Mouse (Mus musculus) Patski (cell line): Measurements from ENCODE around the gene Rhbdd3. TPM values are rescaled to one million over a fixed set of nuclear protein-coding genes. Genes with fewer than 3 reads are reported as not detected.

Experiments used
- ATAC-seq: fragments of 100-300 bp; one replicate; pipeline ENCODE4 v1.8.0; 2021
- CTCF ChIA-PET: fragments of 350-600 bp; sonication (Branson Sonifier 250); formaldehyde crosslinking; loops from one replicate; lab custom pipeline; 2022; ENCODE audit warnings: inconsistent platforms; lab: Charles Lee
- POLR2A ChIA-PET: fragments of 350-600 bp; sonication (Branson Sonifier 250); formaldehyde crosslinking; loops from one replicate; lab custom pipeline; 2022; ENCODE audit warnings: antibody characterized with exemption, inconsistent platforms; lab: Charles Lee
- DNase-seq: peaks from one replicate; pipeline ENCODE4 v3.0.0-alpha.2; 2011; ENCODE audit warnings: low read depth, low spot score
- H3K27me3 ChIP-seq: fragments of 371-371 bp; one replicate; pipeline ENCODE4 v1.5.1; 2021
- CTCF ChIP-seq: fragments of 100-300 bp; IDR thresholded peaks from one replicate; pipeline ENCODE4 v1.5.1; 2021
- in situ Hi-C: fragments of 300-500 bp; cut with MboI; formaldehyde crosslinking; loops from 3 replicates; pipeline ENCODE4 v1.11.1; 2018; ENCODE audit warnings: low pct_unique_long_range_greater_than_20kb, mixed read lengths
- polyA plus RNA-seq: library from polyadenylated mRNA; unstranded; gene quantifications from one replicate; pipeline ENCODE4 v1.2.3, GENCODE M21; 2021

Gene Rhbdd3
- polyA plus RNA-seq, 1 experiment from 2014 or later = 35.4 TPM

DNA sequence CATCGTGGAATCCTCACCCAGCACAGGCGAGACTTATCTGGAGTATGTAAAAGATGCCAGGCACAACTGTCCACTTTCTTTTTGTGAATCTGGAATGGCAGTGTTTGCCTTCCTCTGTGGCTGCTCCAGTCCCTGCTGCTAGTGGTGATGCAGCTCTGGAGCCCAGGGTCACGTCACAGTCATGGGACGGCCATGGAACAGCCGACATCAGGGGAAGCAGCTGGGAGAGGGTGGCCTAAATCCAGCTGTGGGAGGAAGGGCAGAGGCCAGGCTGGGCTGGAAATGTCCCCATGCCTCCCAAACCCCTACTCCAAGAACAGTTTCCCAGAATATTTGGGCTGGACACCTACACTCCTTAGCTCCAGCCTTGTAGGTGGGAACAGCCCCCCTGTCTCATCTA, 42.5 kb downstream of the Rhbdd3 start:
- DNase-seq (no peak), ATAC-seq (no peak)
- in situ Hi-C loops = no loop called here
- H3K27me3 ChIP-seq = no peaks in the 10 kb centered on the region
- POLR2A ChIA-PET = interaction anchor here (1.0 kb wide), 1 partner anchor 10 kb away, joined by 3 read pairs; no protein-coding TSS in a partner anchor
- no peak for TF ChIP-seq CTCF
- CTCF ChIA-PET = interaction anchor here (0.9 to 1.0 kb wide), 2 partner anchors 19 to 26 kb away, joined by 3 read pairs; no protein-coding TSS in a partner anchor

DNA sequence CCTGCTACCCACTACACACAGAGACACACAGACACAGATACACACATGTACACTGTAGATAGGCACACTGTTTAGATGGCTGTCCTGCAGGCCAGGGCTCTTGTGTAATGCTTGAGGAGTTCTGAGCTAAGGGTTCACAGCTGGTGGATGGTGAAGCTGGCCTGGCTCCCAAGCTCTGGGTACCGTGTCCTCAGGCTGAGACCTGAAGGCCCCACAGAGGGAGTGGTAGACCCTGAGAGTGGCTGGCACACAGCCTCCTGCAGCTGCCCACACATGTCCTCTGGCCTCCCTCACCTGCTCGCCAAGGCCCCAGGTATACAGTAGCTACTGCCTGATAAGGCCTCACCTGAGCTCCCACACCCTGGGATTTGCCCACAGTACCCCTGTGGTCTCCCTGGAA, 43.2 kb downstream of the Rhbdd3 start:
- CTCF ChIA-PET = interaction anchor here (0.9 to 1.0 kb wide), 2 partner anchors 18 to 27 kb away, joined by 3 read pairs; no protein-coding TSS in a partner anchor
- TF ChIP-seq CTCF = no peak
- no peak for ATAC-seq

DNA sequence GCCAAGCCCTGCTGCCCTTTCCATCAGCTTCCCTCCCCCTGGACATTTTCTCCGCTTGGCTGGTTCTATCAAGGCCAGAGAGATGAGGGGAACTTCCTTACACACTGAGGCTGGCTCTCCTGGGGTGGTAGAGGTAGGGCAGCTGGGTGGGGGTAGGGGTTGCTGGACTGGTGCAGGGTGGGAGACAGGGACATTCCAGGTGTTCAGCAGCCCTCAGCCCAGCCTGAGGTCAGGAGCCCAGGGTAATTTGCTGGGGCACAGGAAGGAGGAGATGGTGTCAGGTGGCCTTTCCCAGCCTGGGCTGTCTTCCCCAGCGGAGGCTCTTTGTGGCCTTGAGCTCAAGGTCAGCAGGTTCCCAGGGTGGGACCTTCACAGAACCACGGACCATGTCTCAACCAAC, 46.9 kb downstream of the Rhbdd3 start:
- ATAC-seq = no peak
- no peak for TF ChIP-seq CTCF
- H3K27me3 ChIP-seq = no peaks in the 10 kb centered on the region

More for the DNA sequence above, 43.2 kb downstream of the Rhbdd3 start:
- POLR2A ChIA-PET = interaction anchor here (1.0 kb wide), 1 partner anchor 9 kb away, joined by 3 read pairs; no protein-coding TSS in a partner anchor
- DNase-seq = no peak
- no peaks in the 10 kb centered on the region for H3K27me3 ChIP-seq
- in situ Hi-C loops = no loop called here

DNA sequence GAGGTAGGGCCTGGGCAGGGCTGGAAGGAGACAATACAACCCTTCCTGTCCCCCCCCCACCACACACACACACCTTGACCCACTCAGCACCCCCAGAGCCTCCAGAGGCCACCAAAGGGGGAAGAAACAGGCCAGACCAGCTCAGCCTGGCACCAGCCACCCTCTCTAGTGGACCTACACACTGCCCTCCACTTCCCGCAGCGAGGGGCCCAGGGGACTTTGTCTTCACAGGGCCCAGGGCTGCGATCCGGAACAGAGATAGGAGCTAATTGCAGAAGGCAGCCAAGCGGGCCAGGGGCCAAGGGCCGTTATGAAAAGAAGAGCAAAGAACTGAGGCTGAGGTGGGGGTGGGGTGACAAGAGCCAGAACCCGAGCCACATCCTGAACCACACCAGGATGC, 50.5 kb downstream of the Rhbdd3 start:
- H3K27me3 ChIP-seq = peaks cover 12% of the 10 kb centered on the region
- ChIA-PET CTCF (no interaction called here), POLR2A (interaction anchor here (0.5 kb wide), 1 partner anchor 9 kb away, joined by 3 read pairs; no protein-coding TSS in a partner anchor)
- no peak for TF ChIP-seq CTCF
- DNase-seq (no peak), ATAC-seq (no peak)
- in situ Hi-C loops = no loop called here

More for the DNA sequence above, 46.9 kb downstream of the Rhbdd3 start:
- ChIA-PET CTCF (interaction anchor here (1.2 kb wide), 1 partner anchor 31 kb away, joined by 3 read pairs; no protein-coding TSS in a partner anchor), POLR2A (no interaction called here)
- no peak for DNase-seq
- in situ Hi-C loops = no loop called here

DNA sequence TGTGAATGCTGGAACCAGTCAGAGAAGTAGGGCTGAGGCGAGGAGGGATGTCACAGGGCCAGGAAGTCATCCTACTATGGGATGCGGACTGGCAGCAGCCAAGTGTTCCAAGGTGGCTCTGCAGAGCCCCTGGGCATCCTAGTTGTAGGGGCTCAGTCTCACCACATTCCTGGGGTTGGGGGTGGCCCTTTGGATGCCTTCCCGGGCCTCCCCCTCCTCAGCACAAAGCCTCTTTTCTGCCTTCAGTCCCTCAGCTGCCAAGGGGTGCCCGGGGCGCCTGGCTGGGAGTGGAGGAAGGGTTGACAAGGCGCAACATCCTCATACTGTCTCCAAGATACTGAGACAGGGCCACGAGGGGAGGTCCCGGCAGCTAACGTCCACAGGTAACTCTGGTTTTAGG, 51.2 kb downstream of the Rhbdd3 start:
- H3K27me3 ChIP-seq = peaks cover 12% of the 10 kb centered on the region
- in situ Hi-C loops = no loop called here
- DNase-seq (no peak), ATAC-seq (no peak)
- no peak for TF ChIP-seq CTCF
- POLR2A ChIA-PET = no interaction called here
- CTCF ChIA-PET = no interaction called here

DNA sequence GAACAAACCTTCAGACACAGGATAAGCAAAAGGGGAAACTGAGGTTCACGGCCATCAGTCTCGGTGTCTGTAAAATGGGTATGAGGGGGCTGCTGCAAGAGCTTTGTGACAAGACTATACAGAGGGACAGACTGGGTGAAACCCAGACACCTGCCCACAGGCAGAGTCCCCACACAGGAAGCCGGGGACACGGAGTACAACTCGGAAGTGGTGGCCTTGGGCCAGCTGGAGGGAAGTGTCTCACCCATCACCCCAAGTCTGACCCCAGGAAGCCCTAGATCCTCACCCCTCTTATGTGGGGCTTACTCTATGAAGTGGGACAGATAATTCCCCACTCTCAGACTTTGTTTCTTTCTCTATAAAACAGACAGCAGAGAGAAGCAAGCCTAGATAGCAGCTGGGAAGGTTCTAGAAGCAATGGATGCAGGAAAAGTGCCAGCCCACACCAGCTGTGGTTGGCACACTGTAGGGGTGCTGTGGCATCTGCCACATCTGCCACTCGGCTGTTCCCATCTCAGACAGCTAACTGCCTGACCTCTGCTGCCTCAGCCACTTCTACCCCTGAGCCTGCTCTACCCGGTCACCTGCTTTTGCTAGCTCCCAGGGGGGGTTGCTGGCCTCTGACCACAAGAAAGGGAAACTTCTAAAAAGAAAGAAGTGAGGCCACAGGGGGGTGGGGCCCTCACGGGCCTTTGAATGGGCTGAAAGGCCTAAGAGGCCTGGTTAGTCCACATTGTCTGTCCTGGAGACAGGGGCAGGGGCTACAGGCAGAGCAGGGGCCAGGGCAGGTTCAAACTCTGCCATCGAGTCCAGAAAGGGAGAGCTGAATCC, 51.9 kb downstream of the Rhbdd3 start:
- ATAC-seq (no peak), DNase-seq (no peak)
- ChIA-PET CTCF (interaction anchor here (1.3 kb wide), 1 partner anchor 36 kb away, joined by 3 read pairs; no protein-coding TSS in a partner anchor), POLR2A (interaction anchor here (1.2 kb wide), 1 partner anchor 9 kb away, joined by 3 read pairs; no protein-coding TSS in a partner anchor)
- no peak for TF ChIP-seq CTCF
- peaks cover 12% of the 10 kb centered on the region for H3K27me3 ChIP-seq
- in situ Hi-C loops = no loop called here

DNA sequence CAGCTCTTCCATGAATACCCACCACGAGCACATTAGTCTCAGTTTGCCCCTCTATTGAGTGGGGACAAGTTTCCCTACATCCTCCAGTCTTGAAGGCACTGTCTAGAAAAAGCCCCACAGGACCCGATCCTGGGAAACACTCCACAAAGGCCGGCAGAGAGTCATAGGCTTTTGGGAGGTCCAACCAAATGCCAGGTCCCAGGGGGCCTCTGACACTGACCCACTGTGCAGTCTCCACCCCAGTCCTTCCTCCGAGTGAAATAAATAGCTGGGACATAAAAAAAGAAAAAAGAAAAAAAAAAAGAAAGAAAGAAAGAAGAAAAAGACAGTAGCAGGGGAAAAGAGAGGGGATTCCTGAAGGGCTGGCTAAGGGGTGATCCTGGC, 52.5 kb downstream of the Rhbdd3 start:
- in situ Hi-C loops = no loop called here
- ATAC-seq = no peak
- DNase-seq = no peak
- ChIA-PET CTCF (interaction anchor here (1.3 kb wide), 1 partner anchor 36 kb away, joined by 3 read pairs; no protein-coding TSS in a partner anchor), POLR2A (interaction anchor here (0.7 to 1.2 kb wide), 2 partner anchors 10 to 798 kb away, joined by 3 to 4 read pairs; no protein-coding TSS in a partner anchor)
- TF ChIP-seq CTCF = no peak
- H3K27me3 ChIP-seq = peaks cover 12% of the 10 kb centered on the region

DNA sequence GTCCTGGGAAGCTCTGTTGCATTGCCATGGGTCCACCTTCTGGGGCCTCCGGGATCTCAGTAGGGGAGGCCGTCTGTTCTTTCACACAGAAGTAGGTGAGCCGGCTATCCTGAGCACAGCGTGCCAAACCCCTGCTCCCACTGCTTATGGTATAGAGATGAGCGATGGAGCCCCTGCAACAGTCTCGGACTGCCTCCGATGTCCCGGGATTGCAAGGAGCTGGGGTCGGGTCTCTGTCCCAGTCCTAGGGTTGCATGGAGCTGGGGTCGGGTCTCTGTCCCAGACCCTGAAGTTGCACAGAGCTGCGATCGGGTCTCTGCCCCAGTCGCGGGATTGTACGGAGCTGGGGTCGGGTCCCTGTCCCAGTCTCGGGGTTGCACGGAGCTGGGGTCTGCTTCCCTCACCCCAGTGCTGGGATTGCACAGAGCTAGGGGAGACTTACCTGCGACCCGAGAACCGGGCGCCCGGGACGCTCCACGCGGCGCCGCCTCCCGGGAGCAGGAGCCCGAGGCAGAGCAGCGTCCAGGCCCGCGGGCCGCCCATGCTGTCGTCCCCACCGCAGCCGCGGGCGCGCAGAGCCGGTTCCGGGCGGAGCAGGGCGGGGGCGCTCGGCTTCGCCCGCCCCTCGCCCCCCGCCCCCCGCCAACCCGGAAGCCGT, 53.1 kb downstream of the Rhbdd3 start, which contains the start of gene Emid1:
TSS of gene Emid1 (minus strand) at position 578 of the 658 bp plus-strand sequence.
- H3K27me3 ChIP-seq = peaks cover 14% of the 10 kb centered on the region
- in situ Hi-C loops = no loop called here
- ChIA-PET CTCF (interaction anchor here (1.3 kb wide), 1 partner anchor 37 kb away, joined by 3 read pairs; no protein-coding TSS in a partner anchor), POLR2A (interaction anchor here (0.7 to 1.2 kb wide), 2 partner anchors 10 to 797 kb away, joined by 3 to 4 read pairs; no protein-coding TSS in a partner anchor)
- no peak for DNase-seq
- no peak for TF ChIP-seq CTCF
- ATAC-seq = no peak

DNA sequence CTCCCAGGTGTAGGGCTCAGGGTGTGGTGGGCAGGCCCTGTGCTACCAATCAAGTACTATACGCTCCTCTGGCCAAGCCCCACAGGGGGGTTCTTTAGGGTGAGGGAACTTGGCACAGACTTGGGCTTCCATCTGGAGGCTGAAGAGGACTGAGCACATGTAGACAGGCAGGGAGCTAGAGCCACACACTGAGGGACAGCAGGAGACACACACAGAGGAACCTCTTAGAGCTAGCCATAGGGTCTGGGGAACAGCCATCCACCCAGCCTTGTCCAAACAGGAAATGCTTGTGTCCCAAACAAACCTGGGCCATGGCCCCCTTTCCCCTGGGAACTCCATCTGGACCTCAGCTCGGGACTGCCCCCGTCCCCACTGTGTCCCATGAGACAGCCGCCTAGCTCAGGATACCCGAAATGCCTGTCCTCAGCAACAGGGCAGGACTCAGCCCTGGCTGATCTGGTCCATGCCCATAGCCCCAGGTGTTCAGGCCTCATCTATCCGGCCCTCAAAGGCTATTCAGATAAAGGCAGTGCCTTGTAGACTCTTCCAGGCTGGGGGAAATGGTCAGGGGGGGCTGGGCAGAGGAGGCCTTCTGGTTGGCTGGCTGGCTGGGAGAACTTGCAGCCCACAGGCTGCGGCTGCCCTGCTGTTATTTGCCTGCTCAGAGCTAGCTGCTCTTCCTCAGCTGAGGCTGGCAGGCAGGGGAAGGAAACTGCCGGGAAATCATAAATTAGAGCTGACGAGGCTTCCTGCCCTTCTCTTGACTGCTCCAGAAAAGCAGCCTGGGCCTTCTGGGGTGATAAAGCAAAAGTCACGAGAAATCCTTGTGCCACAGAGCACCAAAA, 56.5 kb downstream of the Rhbdd3 start:
- in situ Hi-C loops = no loop called here
- no peak for ATAC-seq
- ChIA-PET CTCF (interaction anchor here (1.1 to 1.3 kb wide), 2 partner anchors 40 to 41 kb away, joined by 3 read pairs; no protein-coding TSS in a partner anchor), POLR2A (no interaction called here)
- no peak for DNase-seq
- H3K27me3 ChIP-seq = peaks cover 24% of the 10 kb centered on the region
- no peak for TF ChIP-seq CTCF

Other genes with a start within 250 kb of the Rhbdd3 start
- gene Nf2, start 249.4 kb upstream of the Rhbdd3 start, polyA plus RNA-seq = 93.1 TPM
- 94.7 TPM for gene Nipsnap1, start 225.0 kb upstream of the Rhbdd3 start, polyA plus RNA-seq
- 44.2 TPM for gene Thoc5, start 203.6 kb upstream of the Rhbdd3 start, polyA plus RNA-seq
- 0.05 TPM for gene Nefh, start 150.9 kb upstream of the Rhbdd3 start, polyA plus RNA-seq
- gene Ap1b1, start 112.1 kb upstream of the Rhbdd3 start, polyA plus RNA-seq = 69.7 TPM
- 2.4 TPM for gene Rasl10a, start 40.8 kb upstream of the Rhbdd3 start, polyA plus RNA-seq
- gene Gas2l1, start 33.6 kb upstream of the Rhbdd3 start, polyA plus RNA-seq = 56.3 TPM
- 420 TPM for gene Ewsr1, start 340 bp downstream of the Rhbdd3 start, polyA plus RNA-seq
- not detected for gene Emid1, start 53.3 kb downstream of the Rhbdd3 start, polyA plus RNA-seq
- gene Kremen1, start 162.6 kb downstream of the Rhbdd3 start, polyA plus RNA-seq = 73.0 TPM